Mouse (Mus musculus) C2C12 (cell line): ENCODE data around the gene Gm49395. TPM values are rescaled to one million over a fixed set of nuclear protein-coding genes. Genes with fewer than 3 reads are reported as not detected.

Experiments
- H3K27me3 ChIP-seq: one replicate; pipeline ENCODE4 v1.6.1; 2011; ENCODE audit not compliant: control insufficient read depth, insufficient read depth, insufficient read length
- H3K36me3 ChIP-seq: one replicate; pipeline ENCODE4 v1.6.1; 2011; ENCODE audit not compliant: control insufficient read depth, insufficient read depth
- H3K4me3 ChIP-seq: one replicate; pipeline ENCODE4 v1.5.1; 2011; ENCODE audit warnings: mild to moderate bottlenecking, control low read depth; ENCODE audit not compliant: poor library complexity, insufficient read depth, severe bottlenecking
- H3K79me2 ChIP-seq: one replicate; pipeline ENCODE4 v1.6.1; 2011; ENCODE audit not compliant: control insufficient read depth, insufficient read depth
- H3K79me3 ChIP-seq: one replicate; pipeline ENCODE4 v1.6.1; 2011; ENCODE audit warnings: low read depth, control low read depth
- H3ac ChIP-seq: one replicate; pipeline ENCODE3; 2011; ENCODE audit warnings: low read depth; ENCODE audit not compliant: control insufficient read depth, insufficient read length
- CEBPB ChIP-seq: IDR thresholded peaks from one replicate; pipeline ENCODE4 v1.6.1; 2011; ENCODE audit warnings: low read depth, mild to moderate bottlenecking, control low read depth, moderate library complexity
- CTCF ChIP-seq: IDR thresholded peaks from one replicate; pipeline ENCODE4 v1.5.1; 2011; ENCODE audit not compliant: control insufficient read depth, insufficient read depth, insufficient read length
- FOSL1 ChIP-seq: IDR thresholded peaks from one replicate; pipeline ENCODE4 v1.8.0; 2011; ENCODE audit warnings: mild to moderate bottlenecking, low read length; ENCODE audit not compliant: poor library complexity, insufficient read depth, severe bottlenecking
- MAX ChIP-seq: IDR thresholded peaks from one replicate; pipeline ENCODE4 v1.6.1; 2011; ENCODE audit warnings: mild to moderate bottlenecking, control low read depth
- MYOD1 ChIP-seq: IDR thresholded peaks from one replicate; pipeline ENCODE4 v1.6.1; 2011; ENCODE audit warnings: low read depth; ENCODE audit not compliant: control insufficient read depth, insufficient read length
- MYOG ChIP-seq: IDR thresholded peaks from one replicate; pipeline ENCODE4 v1.6.1; 2011; ENCODE audit not compliant: control insufficient read depth, insufficient read length; ENCODE audit errors: extremely low read depth
- USF1 ChIP-seq: IDR thresholded peaks from one replicate; pipeline ENCODE4 v1.6.1; 2011; ENCODE audit warnings: low read depth, mild to moderate bottlenecking, control low read depth, moderate library complexity
- polyA plus RNA-seq: library from polyadenylated mRNA; unstranded; fragments of >200 nt; fragmentation: generic; extraction: Trizol; gene quantifications from one replicate; pipeline ENCODE4 v1.2.1, GENCODE M21; 2012; ENCODE audit warnings: missing spikeins

The Gm49395 gene
- polyA plus RNA-seq, 1 experiment, result 0.12 TPM

DNA sequence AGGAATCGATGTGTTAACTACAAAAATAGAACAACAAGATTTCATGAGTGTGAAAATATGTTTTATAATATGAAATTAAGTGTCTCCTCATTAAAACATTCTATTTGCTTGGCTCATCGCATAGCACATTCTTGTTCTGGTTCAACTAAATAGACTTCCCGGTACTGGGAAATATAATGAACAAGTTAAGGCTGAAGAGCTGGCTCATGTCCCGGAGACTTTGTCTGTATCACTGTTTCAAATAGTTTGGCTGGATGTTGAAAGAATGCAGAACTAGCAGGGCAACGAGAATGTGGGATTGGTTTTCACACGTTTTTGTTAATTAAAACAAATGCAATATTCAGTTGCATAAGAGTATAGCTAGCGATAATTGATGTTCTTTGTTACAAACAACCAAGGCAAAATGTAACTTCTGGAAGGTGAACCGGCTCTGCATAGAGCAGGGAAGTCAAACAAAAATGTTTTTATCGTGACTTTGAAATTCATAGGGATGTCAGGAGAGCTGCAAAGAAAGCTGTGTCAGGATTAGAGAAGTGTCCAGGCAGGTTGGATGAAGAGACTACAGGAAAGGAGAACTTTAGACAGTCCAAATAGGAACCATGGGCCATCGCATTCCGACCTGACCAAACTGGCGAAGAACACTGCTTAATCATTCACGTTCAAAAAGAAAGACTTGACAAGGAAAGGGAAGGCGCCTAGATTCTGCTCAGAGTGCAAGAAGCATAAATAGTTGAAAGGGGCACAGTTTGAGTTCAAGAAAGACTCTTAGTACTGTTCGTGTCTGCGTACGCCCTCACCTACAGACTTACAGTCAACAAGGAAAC is 70.3 kb downstream of the Gm49395 start:
- no peaks in the 10 kb centered on the region for H3K36me3 ChIP-seq
- TF ChIP-seq FOSL1 (no peak), MYOG (no peak), CTCF (no peak), USF1 (no peak), MYOD1 (no peak), MAX (no peak), CEBPB (no peak)
- no peaks in the 10 kb centered on the region for H3K27me3 ChIP-seq
- H3K79me2 ChIP-seq, result no peaks in the 10 kb centered on the region
- H3ac ChIP-seq, result no peak overlapping the region
- no peak overlapping the region for H3K4me3 ChIP-seq
- H3K79me3 ChIP-seq, result no peaks in the 10 kb centered on the region

DNA sequence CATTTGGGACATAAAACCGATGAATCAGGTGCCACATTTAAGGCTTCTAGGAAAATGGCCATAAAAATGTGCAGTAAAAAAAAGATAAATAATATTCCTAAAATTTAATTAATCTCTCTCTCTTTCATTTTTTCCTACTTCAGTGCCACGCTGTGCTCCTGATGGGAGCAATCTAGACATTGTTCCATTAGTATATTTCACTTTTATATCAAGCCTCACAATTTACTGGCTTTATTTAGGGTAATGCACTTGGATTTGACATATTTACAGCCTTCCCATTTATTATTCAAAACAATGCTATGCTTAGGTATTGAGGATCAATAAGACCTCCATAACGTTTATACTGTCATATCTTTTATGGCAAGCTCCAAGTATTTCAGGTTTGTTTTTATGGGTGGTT is 76.3 kb downstream of the Gm49395 start:
- Histone ChIP-seq H3K27me3 (no peaks in the 10 kb centered on the region), H3K36me3 (no peaks in the 10 kb centered on the region), H3K79me3 (no peaks in the 10 kb centered on the region), H3K4me3 (no peak overlapping the region), H3ac (no peak overlapping the region), H3K79me2 (no peaks in the 10 kb centered on the region)
- no peak for TF ChIP-seq CTCF
- no peak for TF ChIP-seq USF1
- TF ChIP-seq MYOG, result no peak
- no peak for TF ChIP-seq MAX
- TF ChIP-seq CEBPB, result no peak
- TF ChIP-seq FOSL1, result no peak
- TF ChIP-seq MYOD1, result no peak

DNA sequence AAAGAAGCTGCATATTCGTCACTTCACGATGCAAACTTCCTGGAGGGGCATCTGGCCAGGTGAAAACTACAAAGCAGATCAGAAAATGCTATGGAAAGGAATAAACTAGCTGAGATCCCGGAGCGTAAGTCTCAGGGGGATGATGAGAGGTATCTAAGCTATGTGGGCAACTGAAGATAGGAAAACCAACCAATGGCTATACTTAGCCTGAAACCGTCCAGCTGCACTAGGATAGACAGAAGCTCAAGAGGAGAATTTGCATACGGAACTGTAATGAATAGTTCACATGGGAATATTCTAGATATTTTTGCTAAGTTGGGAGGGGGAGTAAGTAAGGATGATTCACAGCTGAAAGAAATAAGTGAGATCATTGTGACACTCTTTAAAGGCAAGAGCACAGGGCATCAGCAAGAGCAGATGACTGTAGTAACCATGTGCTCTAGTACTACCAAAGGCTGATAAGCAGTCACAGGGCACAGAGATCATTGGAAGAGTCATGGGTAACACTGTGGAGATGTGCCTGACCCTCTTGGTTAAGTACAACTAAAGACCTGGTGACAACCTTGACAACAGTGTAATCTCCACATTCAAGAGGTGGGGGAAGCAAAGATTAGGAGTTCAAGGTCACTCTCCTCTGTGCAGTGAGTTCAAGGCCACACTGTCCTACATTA is 79.5 kb downstream of the Gm49395 start:
- no peak for TF ChIP-seq FOSL1
- TF ChIP-seq CTCF, result no peak
- TF ChIP-seq MYOD1, result no peak
- no peak for TF ChIP-seq CEBPB
- no peak for TF ChIP-seq MYOG
- TF ChIP-seq MAX, result no peak
- no peak for TF ChIP-seq USF1
- H3K4me3 ChIP-seq, result no peak overlapping the region
- no peaks in the 10 kb centered on the region for H3K79me2 ChIP-seq
- H3K36me3 ChIP-seq, result no peaks in the 10 kb centered on the region
- H3K27me3 ChIP-seq, result no peaks in the 10 kb centered on the region
- no peak overlapping the region for H3ac ChIP-seq
- no peaks in the 10 kb centered on the region for H3K79me3 ChIP-seq

DNA sequence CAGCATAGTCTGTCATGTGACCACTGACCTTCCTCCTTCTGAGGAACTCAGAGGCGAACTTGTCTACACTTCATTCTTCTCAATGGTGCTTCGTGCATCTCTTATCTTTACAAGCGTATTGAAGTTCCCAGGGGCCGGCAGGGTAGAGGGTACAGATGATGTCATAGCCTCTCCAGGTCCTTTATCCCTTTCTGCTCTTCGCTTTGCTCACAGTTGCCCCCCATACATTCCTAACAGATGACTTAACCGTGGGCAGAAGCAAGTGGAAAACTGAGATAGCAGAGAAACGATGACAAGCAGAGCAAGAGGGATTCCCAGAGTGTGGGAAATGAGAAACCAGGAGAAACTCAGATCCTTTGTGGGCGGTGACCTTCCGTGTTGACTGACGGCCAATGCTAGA is 80.3 kb downstream of the Gm49395 start:
- H3K79me3 ChIP-seq, result no peaks in the 10 kb centered on the region
- no peak overlapping the region for H3K4me3 ChIP-seq
- H3K79me2 ChIP-seq, result no peaks in the 10 kb centered on the region
- no peak overlapping the region for H3ac ChIP-seq
- TF ChIP-seq USF1, result no peak
- TF ChIP-seq MYOG, result no peak
- TF ChIP-seq MAX, result no peak
- TF ChIP-seq CTCF, result no peak
- no peak for TF ChIP-seq CEBPB
- TF ChIP-seq MYOD1, result no peak
- no peak for TF ChIP-seq FOSL1
- no peaks in the 10 kb centered on the region for H3K36me3 ChIP-seq
- no peaks in the 10 kb centered on the region for H3K27me3 ChIP-seq

GRCm38 (mm10) chr13:115020727-115021126 is 81.0 kb downstream of the Gm49395 start:
- H3K27me3 ChIP-seq, result no peaks in the 10 kb centered on the region
- H3K79me3 ChIP-seq, result no peaks in the 10 kb centered on the region
- TF ChIP-seq FOSL1, result no peak
- TF ChIP-seq MYOG, result no peak
- no peak for TF ChIP-seq CTCF
- TF ChIP-seq MAX, result no peak
- TF ChIP-seq USF1, result no peak
- no peak for TF ChIP-seq CEBPB
- no peak for TF ChIP-seq MYOD1
- no peaks in the 10 kb centered on the region for H3K79me2 ChIP-seq
- H3K36me3 ChIP-seq, result no peaks in the 10 kb centered on the region
- no peak overlapping the region for H3K4me3 ChIP-seq
- H3ac ChIP-seq, result no peak overlapping the region
